Mouse (Mus musculus): ENCODE results near the gene Sptbn1.

The Sptbn1 gene

DNA sequence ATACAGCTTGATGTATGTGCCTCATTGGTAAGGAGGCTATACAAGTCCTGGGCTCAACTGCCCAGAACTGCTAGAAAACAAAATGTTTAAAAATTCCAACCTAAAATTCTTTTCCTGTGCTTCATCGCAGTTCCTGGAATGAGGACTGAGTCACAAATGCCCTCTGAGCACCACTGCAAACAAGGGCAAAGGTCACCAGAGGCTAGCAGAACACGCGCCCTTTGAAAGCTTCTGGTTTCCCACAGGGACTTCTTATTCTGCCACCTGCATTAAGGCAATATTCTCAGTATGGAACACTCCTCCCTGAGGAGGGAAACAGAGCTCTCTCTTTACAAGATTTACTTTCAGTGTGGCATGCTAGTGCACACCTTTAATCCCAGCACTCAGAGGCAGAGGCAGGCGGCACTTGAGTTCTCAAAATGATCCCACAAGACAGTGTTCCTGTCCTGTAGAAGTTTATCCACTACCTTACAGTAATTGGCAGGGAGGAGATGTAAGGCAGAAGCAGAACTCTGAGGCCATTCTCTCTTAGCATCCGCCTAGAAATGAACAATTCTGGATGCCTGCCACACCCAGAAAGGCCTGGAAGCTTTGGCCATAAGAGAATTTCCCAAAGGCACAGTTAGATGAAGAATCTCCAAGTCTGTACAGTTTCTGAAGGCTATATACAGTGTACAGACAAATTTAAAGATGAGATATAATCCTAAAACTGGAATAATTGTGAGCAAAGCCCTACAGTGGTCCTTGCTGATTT, 56.1 kb downstream of the Sptbn1 start:
- no peak for DNase-seq (ENCODE audit: low read depth, low spot score)

DNA sequence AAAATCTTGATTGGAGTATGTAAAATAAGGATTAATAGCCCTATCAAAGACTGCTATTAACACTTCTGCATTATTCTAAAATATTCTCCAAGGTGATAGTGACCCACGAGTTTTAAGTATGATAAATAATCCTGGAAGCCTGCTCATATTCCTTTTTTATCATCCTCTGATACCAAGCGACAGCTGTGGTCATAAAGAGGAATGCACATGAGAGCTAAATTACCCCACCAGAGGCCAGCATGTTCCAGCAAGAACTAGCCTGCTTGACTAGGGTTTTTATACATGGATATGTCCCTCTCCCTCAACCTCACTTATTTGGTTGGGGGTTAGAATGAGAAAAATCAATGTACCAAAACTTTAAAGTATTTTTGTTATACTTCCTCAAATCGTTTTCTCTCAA, 56.8 kb downstream of the Sptbn1 start:
- DNase-seq (ENCODE audit: low read depth, low spot score) = no peak

DNA sequence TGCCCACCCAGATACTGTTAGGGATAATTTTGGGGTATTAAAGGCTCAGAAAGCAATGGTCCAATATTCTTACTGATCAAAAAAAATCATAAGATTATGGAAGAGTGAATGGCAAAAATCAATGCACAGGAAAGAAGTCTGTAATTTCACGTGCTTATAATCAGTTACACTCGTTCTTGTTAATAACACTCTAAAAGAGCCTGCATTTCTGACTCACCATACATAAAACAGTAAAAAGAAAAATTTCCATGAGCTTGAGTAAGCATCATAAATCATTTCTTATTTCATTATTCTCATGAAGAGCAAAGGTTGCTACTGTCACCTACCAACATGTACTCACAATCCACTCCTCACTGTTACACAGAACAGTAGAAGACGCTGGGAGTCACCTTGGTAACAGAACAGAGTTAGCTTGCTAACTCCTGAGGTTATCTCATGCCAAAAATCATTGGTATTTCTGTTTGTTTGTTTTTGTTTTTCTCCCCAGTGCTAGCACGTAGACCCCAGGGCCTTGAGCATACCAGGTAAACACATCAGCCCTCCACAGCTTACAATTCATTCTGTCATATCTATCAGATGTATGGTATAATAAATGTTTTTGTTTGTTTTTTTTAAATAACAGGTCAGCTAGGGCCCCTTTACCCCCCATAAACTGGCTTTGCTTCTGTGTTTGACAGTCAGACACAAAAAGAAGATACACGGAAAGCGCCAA, 57.7 kb downstream of the Sptbn1 start:
- no peak for DNase-seq (ENCODE audit: low read depth, low spot score)

DNA sequence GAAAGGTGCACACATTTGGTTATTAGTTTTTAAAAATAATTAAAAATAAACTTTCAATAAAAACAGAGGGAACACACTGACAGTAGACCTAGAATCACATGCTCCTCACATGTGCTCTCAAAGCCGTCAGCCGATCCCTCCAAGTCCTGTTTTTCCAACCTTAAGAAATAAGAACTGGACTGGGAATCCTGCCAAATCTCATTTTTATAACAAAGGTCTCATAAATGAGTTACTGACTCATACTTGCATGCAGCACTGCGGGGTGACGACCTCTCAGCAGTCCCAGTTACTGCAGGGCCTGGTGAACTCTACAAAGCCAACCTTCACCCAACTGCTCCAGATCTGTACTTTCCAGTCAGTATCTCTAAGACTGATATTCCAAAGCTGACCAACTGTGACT, 58.5 kb downstream of the Sptbn1 start:
- DNase-seq (ENCODE audit: low read depth, low spot score) = no peak

DNA sequence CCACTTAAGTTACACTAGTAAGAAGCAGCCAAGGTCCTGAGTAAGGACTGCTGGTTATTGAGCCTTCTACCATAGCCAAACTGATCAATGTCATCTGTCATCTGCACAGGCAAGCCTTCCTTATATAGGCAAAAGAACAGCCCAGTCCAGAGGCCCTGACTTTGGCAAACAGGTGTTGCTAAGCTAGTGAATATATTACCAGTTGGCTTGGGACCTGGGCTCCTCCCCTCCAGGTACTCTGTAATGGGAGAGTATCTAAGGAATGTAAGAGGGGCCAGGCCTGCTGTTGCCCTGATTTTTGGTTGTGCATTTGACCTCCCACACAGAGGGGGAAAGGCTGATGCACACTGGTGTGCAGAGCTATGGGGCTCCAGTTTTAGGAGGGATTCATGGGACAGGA, 63.6 kb downstream of the Sptbn1 start:
- DNase-seq (ENCODE audit: low read depth, low spot score) = no peak

DNA sequence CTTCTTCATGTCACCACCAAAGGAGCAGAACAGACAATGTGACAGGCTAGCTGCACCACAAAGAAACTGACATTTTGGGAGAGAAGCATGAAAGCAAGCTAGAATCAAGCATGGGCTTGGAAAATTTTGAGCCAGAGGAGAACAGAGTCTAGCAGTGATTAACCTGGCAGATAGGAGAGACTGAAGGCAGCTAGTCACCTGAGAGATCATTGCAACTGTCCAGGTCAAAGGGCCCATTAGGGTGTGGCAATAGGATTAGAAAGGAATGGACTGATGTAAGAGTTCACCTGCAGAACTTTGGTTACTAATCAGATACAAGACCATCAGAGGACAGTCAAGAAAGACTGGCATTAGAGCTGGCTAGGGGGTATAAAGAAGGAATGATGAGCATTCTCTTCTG, 67.6 kb downstream of the Sptbn1 start:
- DNase-seq (ENCODE audit: low read depth, low spot score) = no peak

DNA sequence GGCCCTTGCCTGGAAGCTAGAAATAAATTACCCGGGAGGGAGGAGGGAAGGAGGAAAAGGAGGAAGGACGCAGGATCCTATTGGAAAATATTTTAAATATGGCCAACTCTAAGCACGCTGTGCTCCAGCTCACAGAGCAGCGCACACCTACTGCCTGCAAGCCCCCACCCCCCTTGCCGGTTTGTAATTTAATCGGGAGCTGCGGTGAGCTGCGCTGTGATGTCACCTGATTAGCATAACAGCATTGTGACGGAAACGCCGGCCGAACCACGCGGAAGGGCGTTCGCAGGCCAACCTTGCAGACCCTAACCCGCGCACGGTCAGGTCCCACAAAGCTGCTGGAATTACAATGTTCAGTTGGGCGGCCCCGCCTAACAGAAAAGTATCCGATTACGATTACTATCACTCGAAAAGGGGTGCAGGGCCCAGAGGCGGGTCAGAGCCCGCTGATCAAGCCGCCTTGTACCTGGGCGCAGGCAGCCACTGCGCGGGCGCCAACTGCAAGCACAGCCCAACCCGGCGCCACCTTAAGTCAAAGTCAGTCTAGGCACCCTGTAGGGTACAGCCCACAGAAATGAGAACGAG, 69.8 kb downstream of the Sptbn1 start:
- DNase-seq (ENCODE audit: low read depth, low spot score) = peak; percentile 89

DNA sequence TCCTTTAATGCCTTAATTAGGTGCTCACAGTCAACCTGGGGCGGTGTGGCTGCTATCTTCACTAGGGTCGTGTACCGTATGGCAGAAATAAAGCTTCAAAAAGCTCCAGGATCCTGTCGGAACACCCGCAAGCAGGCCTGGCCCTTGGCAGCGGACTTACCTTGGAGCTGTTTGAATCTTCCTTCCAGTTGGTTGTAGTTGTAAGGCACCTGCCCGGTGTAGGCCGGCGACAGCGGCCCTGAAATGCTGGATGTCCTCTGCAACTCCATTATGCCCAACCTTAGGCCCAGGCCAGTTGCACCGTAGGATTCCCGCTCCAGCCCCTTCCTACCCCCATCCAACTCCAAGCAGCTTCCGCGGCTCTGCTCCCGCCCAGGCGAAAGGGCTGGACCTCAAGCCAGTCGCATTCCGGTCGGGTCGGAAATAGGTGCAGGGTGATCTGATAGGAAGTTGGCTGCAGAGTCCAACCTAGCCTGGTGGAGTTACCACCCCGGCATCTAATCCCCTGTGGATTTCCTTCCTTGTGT, 70.3 kb downstream of the Sptbn1 start:
- DNase-seq (ENCODE audit: low read depth, low spot score) = peak; percentile 67

DNA sequence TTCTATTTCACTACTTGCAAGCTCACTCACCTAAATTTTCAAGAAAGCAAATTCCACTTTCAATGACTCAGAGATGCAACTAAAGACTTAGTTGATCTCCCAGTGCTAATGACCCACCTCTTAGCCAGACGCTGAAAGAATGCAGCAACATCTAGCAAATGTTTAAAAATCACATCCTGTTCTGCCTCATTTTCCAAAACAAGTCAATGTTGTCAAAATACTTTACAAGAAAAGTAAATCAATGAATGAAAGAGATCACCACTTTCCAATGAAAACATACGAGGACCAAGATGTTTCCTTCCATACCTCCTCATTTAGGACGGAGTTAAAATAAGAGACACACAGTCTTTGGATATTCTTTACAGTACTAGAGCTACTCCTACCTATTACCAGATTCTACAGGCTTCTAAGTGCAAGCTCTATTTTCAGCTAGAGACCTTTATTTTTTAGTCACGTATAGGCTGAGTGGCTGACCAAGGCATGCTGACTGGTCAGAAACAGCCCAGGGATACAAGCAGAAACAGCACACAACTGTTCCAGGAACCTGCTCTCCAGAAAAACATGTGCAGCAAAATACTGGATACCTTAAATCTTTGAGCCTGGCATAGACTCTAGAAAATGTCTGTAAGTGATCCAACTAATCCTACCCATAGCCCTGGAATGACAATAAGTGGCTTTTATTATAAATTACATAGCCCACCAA, 71.5 kb downstream of the Sptbn1 start:
- no peak for DNase-seq (ENCODE audit: low read depth, low spot score)

DNA sequence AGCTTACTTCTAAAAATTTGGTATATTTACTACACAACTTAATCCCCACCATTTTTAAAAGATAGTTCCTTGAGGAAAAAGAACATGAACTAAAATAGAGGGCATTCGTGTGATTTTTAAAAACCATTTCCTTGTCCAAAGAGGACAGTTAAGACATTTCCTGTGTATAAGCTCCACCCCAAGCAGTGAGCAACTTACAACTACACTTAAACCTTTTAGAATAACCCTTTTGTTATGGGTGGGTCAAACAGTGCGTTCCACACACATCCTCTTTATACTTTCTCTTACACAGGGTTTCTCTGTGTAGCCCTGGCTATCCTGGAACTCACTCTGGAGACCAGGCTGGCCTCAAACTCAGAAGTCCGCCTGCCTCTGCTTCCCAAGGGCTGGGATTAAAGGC, 72.2 kb downstream of the Sptbn1 start:
- no peak for DNase-seq (ENCODE audit: low read depth, low spot score)

DNA sequence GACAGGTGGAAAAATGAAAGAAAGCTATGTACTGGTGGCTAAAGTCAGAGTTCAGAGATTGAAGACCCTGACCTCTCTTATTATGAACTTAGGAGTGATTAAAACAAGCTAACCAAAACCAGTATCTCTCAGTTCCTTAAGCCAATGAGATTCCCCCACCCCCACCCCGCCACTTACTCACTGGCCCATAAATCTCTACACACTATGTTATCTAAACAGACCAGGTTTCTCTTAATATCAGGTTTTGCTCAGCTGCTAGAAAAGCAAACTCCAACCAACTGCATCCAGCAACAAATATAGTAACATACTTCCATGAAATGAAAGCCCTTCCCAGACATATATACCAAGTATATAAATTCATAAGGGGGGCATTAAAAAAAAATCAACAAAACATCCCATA, 73.2 kb downstream of the Sptbn1 start:
- no peak for DNase-seq (ENCODE audit: low read depth, low spot score)

DNA sequence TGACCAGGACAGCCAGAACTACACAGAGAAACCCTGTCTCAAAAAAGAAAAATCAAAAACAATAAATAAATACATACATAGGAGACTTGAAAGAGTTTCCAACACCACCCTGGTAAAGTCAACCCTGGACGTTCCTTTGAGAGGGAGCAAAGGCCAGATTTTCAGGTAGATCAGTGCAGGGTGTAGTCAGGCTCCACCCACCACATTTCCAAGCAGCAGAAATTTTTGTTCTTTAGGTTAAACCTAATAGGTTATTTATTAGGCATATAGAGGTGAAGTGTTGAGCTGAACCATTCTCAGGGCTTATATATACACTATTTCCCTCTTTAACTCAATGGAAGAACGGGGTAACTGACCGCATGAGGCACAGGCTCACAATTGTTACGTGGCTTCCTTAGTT, 77.0 kb downstream of the Sptbn1 start:
- no peak for DNase-seq (ENCODE audit: low read depth, low spot score)

DNA sequence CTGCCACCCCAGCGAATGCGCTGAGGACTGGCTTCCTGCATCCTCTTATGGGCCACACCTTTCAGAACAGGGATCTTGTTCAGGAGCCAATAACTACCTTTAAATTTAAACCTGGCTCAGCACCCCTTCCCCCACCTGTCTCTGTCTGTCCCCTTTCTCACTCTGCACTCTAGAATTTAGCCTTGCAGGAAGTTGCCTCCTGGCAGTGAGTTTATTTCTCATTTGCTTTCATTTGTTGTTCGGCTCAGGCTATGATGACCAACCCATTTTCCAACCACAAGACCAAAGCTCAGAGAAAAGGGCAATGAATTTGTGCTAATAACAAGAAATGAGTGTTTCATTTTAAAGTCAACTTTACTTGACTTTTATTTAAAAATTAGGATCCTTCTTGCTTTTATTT, 77.9 kb downstream of the Sptbn1 start:
- no peak for DNase-seq (ENCODE audit: low read depth, low spot score)

DNA sequence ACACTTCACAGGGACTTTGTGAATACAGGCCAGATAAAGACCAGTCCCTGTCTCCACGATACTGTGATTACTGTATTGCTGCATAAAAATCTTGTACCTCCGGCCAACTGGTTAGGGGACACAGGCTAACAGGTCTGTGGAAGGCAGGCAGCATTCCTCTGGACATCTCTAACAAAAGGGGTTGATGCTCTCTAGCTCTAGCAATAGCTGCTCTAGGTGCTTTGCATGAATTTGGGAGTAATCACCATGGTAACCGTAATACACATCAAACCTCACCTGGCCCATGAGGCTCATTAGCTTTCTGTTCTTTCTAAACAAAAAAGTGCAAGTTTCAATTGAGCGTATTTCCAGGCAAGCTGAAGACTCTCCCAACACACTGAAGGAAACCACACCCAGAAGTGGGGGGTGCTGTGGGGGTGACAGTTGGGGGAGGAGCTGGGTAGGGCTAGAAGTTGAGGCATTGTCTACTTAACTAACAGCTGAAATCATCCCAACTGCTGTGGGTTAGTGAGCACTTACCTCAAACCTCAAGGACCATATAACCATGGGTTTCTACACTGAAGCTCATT, 81.0 kb downstream of the Sptbn1 start:
- no peak for DNase-seq (ENCODE audit: low read depth, low spot score)

DNA sequence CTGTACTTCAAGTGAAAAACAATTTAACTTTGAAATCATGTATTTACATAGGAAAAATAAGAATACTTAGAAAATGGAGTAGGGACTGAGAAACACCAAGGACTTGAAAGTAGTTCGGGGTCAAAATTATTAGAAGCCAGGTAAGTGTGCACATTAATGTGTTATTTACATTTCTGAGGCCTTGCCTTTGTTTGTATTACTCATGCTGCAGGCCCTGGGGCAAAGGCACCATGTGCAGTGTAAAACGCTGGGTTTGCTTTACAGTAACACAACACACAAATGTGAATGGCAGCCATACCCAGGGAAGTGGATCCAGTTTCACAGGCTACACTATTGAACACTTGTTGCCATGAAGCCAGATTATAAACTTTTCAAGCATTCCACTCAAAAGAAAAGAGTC, 83.4 kb downstream of the Sptbn1 start:
- DNase-seq (ENCODE audit: low read depth, low spot score) = no peak

DNA sequence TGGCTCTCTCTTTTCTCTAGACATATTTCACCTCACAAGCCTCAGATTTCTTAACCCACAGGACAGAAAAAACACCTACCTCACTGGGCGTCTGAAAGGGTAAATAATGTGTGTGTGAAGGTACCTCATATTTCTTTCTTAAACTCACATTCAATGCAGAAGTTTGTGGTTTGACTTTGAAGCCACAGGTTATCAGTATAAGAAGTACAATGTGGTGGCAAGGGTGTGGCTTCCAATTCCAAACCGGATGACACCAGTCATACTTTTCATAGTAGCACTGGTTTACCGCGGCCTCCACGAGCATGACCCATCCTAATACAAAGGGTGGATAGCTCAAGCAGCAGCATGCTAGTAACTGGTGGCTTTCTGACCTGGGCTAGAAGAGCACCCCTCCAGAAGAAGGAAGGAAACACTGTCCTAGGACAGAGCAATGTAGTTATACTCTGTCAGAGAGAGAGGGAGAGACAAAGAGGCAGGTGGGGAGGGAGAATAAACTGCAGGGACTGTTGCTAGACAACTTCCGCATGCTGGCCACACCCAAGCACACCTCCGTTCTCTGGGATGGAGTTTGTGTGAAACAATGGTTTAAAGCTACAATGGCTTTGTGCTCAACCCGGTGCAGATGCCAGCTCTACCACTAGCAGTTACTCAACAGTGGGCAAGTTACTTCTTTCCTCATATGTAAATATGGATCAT, 85.1 kb downstream of the Sptbn1 start:
- no peak for DNase-seq (ENCODE audit: low read depth, low spot score)

DNA sequence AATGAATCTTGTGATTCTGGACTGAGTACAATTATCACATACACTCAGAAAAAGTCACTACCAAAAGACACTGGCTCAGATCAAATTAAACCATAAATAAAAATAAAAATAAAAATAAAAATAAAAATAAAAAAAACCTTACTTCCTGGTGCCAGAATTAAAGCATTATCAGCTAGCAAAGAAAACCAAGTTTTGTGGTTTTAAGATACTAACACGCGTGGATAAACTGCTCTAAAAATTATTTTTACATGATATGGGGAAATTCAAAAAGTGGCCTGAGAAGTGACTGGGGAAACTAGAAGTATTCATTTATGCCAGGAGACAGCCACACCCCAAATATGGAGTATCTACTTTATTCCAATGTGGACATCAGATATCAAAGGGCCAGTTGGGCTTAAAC, 89.8 kb downstream of the Sptbn1 start:
- DNase-seq (ENCODE audit: low read depth, low spot score) = no peak

DNA sequence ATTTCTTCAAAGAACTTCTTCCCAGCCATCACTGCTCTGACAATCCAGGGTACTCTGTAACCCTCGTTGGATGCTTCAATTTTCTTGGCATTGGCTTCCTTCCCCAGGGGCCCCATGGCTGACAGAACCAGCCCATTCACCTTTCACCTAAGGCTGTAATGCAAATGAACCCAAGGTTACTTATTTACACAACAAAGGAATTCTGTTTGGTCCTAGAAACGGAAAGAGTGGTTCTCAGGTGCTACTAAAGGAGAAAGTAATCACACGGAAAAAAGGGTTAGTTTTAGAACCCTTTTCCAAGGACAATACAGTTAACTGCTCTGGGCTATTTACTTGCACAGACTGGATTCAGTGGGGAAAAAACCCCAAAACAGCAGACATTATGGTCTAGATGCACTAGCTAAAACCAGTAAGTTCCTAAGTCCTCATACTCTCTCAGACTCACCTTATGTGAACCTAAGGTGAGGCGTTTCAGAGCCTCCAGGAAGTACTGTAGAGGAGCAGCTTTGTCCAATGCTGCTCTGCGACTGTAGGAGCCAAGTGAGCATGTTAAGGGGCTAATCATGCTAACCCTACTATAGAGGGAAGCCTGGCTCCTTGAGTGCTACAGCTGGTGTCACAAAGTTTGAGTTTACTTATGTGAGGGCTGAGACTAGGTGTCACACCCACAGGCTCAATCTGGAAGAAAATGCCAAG, 90.7 kb downstream of the Sptbn1 start:
- DNase-seq (ENCODE audit: low read depth, low spot score) = no peak

DNA sequence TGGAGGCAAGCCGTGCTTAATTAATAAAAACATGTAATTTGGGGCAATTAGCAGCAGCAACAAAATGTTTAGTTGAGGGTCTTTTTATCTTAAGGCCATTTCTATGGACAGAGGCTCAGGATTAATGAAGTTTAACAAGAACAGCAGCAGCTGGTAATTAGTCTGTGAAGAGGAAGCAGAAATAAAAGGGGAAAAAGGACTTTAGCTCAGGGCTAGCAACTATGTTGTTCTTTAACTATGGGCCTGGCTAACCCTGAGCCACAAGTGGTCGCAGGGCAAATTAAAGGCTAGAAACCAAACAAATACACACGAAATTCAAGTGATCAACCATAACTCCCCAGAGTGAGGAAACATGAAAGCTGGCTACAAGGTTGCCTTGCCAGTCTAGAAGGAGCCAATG, 91.9 kb downstream of the Sptbn1 start:
- no peak for DNase-seq (ENCODE audit: low read depth, low spot score)

DNA sequence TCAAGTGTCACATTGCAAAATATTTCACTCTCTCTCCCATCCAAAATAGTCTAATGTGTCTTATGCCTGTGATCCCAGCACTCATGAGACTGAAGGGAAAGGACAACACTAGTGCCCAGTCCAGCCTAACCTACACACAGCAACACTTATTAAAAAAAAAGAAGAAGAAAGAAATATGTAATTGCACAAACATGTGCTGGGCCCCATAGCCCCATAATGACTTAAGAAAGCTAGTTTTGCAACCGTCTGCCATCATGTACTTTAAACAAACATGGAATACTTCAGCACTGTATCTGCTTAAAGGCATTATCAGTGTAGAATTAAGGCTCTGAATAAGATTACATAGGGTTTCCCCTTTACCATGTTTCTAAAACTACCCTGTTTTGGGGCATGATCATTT, 92.4 kb downstream of the Sptbn1 start:
- DNase-seq (ENCODE audit: low read depth, low spot score) = no peak
